Mouse (Mus musculus): ENCODE results near the gene Rtcb. TPM values are rescaled to one million over a fixed set of nuclear protein-coding genes. Genes with fewer than 3 reads are reported as not detected.

The Rtcb gene
- polyA plus RNA-seq, 1 experiment = 139 TPM

- no peak overlapping the region for H3K27ac ChIP-seq (ENCODE audit: insufficient read depth, low read length)
- no peak overlapping the region for H3K9ac ChIP-seq (ENCODE audit: low read depth, poor library complexity, severe bottlenecking)
- H3K4me1 ChIP-seq (ENCODE audit: control insufficient read depth, insufficient read depth, low read length) = no peaks in the 10 kb centered on the region
- H3K9me3 ChIP-seq (replicated peaks; ENCODE audit: control insufficient read depth, insufficient read depth, low read length, poor library complexity, severe bottlenecking) = no peaks in the 10 kb centered on the region
- no peaks in the 10 kb centered on the region for H3K27me3 ChIP-seq (ENCODE audit: control insufficient read depth, insufficient read depth, low read length, poor library complexity, severe bottlenecking)
- no peak overlapping the region for H3K4me3 ChIP-seq (ENCODE audit: low read depth, low read length)
- TF ChIP-seq EP300 (IDR thresholded peaks at IDR 0.05; ENCODE audit: insufficient read depth, low read depth, low read length) = no peak
- no peak for TF ChIP-seq CTCF (IDR thresholded peaks at IDR 0.05; ENCODE audit: low read depth, low read length)
- TF ChIP-seq POLR2A (IDR thresholded peaks at IDR 0.05; ENCODE audit: insufficient read depth, low read length) = no peak
- peaks cover 55% of the 10 kb centered on the region for H3K36me3 ChIP-seq (ENCODE audit: control insufficient read depth, insufficient read depth, low read length, poor library complexity, severe bottlenecking)
Observed at GRCm38 (mm10) chr10:85953401-85953800, 4.2 kb downstream of the Rtcb start.

GRCm38 (mm10) chr10:85951765-85952443, 5.7 kb downstream of the Rtcb start:
- H3K27me3 ChIP-seq (ENCODE audit: control insufficient read depth, insufficient read depth, low read length, poor library complexity, severe bottlenecking) = no peaks in the 10 kb centered on the region
- H3K4me3 ChIP-seq (ENCODE audit: low read depth, low read length) = no peak overlapping the region
- H3K9me3 ChIP-seq (replicated peaks; ENCODE audit: control insufficient read depth, insufficient read depth, low read length, poor library complexity, severe bottlenecking) = no peaks in the 10 kb centered on the region
- no peak overlapping the region for H3K9ac ChIP-seq (ENCODE audit: low read depth, poor library complexity, severe bottlenecking)
- no peaks in the 10 kb centered on the region for H3K4me1 ChIP-seq (ENCODE audit: control insufficient read depth, insufficient read depth, low read length)
- H3K36me3 ChIP-seq (ENCODE audit: control insufficient read depth, insufficient read depth, low read length, poor library complexity, severe bottlenecking) = peaks cover 60% of the 10 kb centered on the region
- no peak overlapping the region for H3K27ac ChIP-seq (ENCODE audit: insufficient read depth, low read length)
- no peak for TF ChIP-seq CTCF (IDR thresholded peaks at IDR 0.05; ENCODE audit: low read depth, low read length)
- no peak for TF ChIP-seq POLR2A (IDR thresholded peaks at IDR 0.05; ENCODE audit: insufficient read depth, low read length)
- no peak for TF ChIP-seq EP300 (IDR thresholded peaks at IDR 0.05; ENCODE audit: insufficient read depth, low read depth, low read length)

GRCm38 (mm10) chr10:85948483-85949196, 9.0 kb downstream of the Rtcb start:
- Histone ChIP-seq H3K27ac (ENCODE audit: insufficient read depth, low read length) (no peak overlapping the region), H3K27me3 (ENCODE audit: control insufficient read depth, insufficient read depth, low read length, poor library complexity, severe bottlenecking) (no peaks in the 10 kb centered on the region), H3K4me1 (ENCODE audit: control insufficient read depth, insufficient read depth, low read length) (no peaks in the 10 kb centered on the region), H3K9ac (ENCODE audit: low read depth, poor library complexity, severe bottlenecking) (no peak overlapping the region), H3K36me3 (ENCODE audit: control insufficient read depth, insufficient read depth, low read length, poor library complexity, severe bottlenecking) (peaks cover 64% of the 10 kb centered on the region), H3K4me3 (ENCODE audit: low read depth, low read length) (no peak overlapping the region), H3K9me3 (replicated peaks; ENCODE audit: control insufficient read depth, insufficient read depth, low read length, poor library complexity, severe bottlenecking) (no peaks in the 10 kb centered on the region)
- TF ChIP-seq CTCF (IDR thresholded peaks at IDR 0.05; ENCODE audit: low read depth, low read length) (no peak), POLR2A (IDR thresholded peaks at IDR 0.05; ENCODE audit: insufficient read depth, low read length) (no peak), EP300 (IDR thresholded peaks at IDR 0.05; ENCODE audit: insufficient read depth, low read depth, low read length) (no peak)

GRCm38 (mm10) chr10:85936280-85936965, 21.2 kb downstream of the Rtcb start:
- H3K27me3 ChIP-seq (ENCODE audit: control insufficient read depth, insufficient read depth, low read length, poor library complexity, severe bottlenecking) = no peaks in the 10 kb centered on the region
- TF ChIP-seq EP300 (IDR thresholded peaks at IDR 0.05; ENCODE audit: insufficient read depth, low read depth, low read length) (no peak), POLR2A (IDR thresholded peaks at IDR 0.05; ENCODE audit: insufficient read depth, low read length) (no peak), CTCF (IDR thresholded peaks at IDR 0.05; ENCODE audit: low read depth, low read length) (no peak)
- no peak overlapping the region for H3K27ac ChIP-seq (ENCODE audit: insufficient read depth, low read length)
- H3K9me3 ChIP-seq (replicated peaks; ENCODE audit: control insufficient read depth, insufficient read depth, low read length, poor library complexity, severe bottlenecking) = no peaks in the 10 kb centered on the region; the same call in 1 of the 2 replicates
- H3K4me3 ChIP-seq (ENCODE audit: low read depth, low read length) = no peak overlapping the region
- peaks cover 44% of the 10 kb centered on the region for H3K36me3 ChIP-seq (ENCODE audit: control insufficient read depth, insufficient read depth, low read length, poor library complexity, severe bottlenecking)
- no peaks in the 10 kb centered on the region for H3K4me1 ChIP-seq (ENCODE audit: control insufficient read depth, insufficient read depth, low read length)
- H3K9ac ChIP-seq (ENCODE audit: low read depth, poor library complexity, severe bottlenecking) = no peak overlapping the region

- H3K27me3 ChIP-seq (ENCODE audit: control insufficient read depth, insufficient read depth, low read length, poor library complexity, severe bottlenecking) = no peaks in the 10 kb centered on the region
- no peaks in the 10 kb centered on the region for H3K36me3 ChIP-seq (ENCODE audit: control insufficient read depth, insufficient read depth, low read length, poor library complexity, severe bottlenecking)
- H3K4me1 ChIP-seq (ENCODE audit: control insufficient read depth, insufficient read depth, low read length) = peaks cover 2% of the 10 kb centered on the region
- H3K27ac ChIP-seq (ENCODE audit: insufficient read depth, low read length) = no peak overlapping the region
- no peak for TF ChIP-seq POLR2A (IDR thresholded peaks at IDR 0.05; ENCODE audit: insufficient read depth, low read length)
- TF ChIP-seq EP300 (IDR thresholded peaks at IDR 0.05; ENCODE audit: insufficient read depth, low read depth, low read length) = no peak
- no peak for TF ChIP-seq CTCF (IDR thresholded peaks at IDR 0.05; ENCODE audit: low read depth, low read length)
- H3K9ac ChIP-seq (ENCODE audit: low read depth, poor library complexity, severe bottlenecking) = no peak overlapping the region
- H3K9me3 ChIP-seq (replicated peaks; ENCODE audit: control insufficient read depth, insufficient read depth, low read length, poor library complexity, severe bottlenecking) = no peaks in the 10 kb centered on the region
- H3K4me3 ChIP-seq (ENCODE audit: low read depth, low read length) = no peak overlapping the region
Observed at GRCm38 (mm10) chr10:85929962-85930361, 27.7 kb downstream of the Rtcb start.
